Mouse (Mus musculus) induced T-regulatory cell, adult 2 months (primary cell): ENCODE measurements around the gene Crip1.

Experiments
- DNase-seq: peaks from one replicate; pipeline ENCODE4 v3.0.0-alpha.2; 2012; ENCODE audit warnings: low read depth

The Crip1 gene

DNA sequence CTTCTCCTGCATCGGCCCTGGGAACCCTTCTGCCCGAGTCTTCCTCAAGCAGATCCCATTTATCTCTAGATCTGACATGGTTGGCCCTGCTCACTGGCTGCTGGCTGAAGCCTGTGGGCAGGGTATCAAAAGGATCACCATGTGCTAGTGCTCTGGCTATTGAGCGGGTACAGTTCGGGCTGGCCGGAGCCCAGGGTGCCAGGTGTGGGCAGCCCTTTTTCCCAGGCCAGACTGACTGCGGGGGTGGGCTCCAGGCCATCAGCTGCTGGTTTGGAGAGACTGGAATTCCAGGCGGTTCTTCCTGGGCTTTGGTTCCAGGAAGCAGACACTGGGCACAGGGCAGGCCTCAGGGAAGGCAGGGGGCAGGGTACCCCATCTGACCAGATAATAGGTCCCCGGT lies 1.4 kb downstream of the Crip1 start:
- DNase-seq, result no peak

DNA sequence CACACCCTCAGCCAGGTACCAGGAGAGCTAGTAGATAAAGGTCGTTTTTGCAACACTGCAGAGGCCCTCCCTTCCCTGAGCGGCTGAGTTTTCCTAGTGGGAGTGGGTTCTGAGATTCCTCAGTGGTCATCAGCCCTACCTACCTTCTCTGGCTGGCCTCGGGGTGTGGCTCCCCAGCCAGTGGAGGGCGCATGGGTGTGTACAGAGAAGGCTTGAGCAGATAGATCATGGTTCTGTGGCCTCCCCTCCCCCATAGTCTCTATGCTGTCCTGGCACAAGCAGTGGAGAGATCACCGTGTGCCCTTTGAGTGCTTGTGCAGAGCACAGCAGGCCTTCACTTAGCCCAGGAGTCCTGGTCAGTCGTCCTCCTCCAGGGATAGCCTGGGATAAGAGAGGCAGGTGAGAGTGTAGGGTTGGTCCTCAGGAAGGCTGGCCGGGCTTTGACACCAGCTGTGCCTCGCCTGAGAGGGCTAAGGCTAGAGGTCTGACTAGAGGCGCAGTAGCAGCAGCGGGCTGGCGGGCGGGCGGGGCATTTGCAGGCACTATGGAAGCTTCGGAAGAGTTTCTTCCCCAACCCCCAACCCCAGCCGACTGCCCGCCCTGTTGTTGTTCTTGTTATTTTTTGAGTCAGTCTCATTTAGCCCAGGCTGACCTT lies 2.4 kb downstream of the Crip1 start:
- peak; percentile 80 for DNase-seq

DNA sequence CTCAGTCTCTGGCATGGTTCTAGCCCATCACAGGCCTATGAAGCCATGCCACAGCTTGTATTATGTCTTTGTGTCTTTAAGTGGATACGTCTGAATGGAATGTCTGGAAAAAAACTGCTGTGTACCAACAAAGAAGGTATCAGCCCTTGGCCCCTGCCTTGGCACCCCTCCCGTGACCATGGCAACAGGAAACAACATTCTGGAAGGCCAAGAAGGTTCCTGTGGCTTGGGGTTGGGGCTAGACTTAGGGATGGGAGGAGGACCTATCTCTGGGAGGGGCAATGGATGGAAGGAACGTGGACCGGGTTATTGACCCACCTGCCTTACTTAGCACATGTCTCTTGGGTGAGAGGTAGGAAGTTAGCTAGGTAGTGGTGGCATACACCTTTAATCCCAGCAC lies 3.2 kb downstream of the Crip1 start:
- peak; percentile 67 for DNase-seq

DNA sequence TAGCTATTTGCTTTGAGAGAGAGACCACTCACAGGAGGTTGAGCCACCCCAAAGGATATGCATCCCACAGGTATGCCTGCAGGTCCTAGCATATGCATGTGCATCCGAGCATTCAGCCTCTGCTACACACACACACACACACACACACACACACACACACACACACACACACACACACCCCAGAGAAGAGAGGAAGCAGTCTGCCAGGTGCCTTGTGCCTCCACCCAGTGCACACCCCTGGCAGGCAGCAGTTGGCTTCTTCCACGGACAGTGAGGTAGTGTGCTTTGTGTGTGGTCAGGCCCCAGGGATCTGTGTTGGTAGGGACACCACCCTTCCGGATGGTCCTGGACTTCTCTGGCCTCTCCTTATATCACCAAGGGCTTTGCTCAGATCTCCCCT lies 3.8 kb downstream of the Crip1 start:
- peak; percentile 59 for DNase-seq

DNA sequence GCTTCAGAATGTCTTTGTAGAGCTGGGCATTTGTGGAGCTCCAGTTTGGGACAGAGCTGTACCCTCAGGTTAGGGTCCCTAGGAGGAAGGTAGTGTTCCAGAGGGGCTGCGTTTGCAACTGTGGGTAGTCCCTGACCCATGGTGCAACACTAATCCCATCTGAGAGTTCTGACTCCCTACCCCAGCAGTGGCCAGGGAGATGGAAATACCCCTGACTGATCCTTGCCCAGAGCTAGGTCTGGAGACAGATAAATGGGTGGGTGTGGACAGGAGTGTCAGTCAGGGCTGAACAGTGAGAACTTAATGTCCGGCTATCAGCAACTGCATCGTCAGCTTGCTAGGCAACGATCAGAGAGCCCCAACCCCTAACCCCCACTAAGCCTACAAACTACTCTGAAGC lies 4.5 kb downstream of the Crip1 start:
- no peak for DNase-seq

DNA sequence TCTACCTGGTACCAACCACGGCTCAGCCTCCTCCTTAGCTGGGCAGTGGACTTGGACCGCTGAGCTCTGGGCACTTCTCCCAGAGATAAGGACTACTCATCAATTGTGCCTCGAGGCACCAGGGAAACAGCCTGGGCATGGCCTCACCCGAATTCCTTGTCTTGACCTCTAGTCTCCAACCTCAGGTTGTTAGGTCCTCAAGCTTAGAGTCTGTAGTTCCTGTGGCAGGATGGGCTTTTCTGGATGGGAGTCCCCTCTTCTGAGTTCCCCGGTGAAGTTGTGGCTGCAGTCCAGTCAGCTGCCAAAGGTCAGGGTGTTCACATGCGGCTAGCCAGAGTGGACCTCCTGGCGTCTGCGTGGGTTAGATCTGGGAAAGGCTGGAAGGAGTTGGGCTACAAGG lies 4.9 kb downstream of the Crip1 start:
- peak; percentile 47 for DNase-seq

DNA sequence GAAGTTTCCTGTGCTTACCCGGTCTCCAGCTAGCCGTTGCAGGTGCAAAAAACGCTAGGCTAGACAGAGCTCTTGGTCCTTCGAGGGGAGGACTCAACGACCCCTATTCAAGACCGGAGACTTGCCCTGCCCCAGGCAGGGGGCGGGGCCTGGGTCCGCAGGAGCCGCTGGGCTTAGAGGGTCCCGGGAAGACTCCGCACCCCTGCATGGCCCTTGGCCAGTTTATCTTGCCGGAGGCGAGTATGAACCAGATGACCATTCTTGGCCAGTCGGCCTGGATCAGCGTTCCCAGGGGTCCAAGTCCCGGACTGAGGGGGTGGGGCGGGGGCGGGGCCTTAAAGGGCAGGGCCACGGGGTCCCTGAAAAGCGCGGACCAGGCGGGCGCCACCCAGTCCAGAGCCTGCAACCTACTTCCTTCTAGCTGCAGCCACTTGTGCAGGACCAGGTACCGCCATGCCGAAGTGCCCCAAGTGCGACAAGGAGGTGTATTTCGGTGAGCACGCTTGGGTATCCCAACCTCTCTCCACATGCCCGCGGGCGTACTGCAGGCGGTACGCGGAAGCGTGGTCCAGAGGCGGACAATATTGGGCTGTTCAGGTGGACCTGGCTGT lies 5.7 kb downstream of the Crip1 start:
- DNase-seq, result peak; percentile 78

DNA sequence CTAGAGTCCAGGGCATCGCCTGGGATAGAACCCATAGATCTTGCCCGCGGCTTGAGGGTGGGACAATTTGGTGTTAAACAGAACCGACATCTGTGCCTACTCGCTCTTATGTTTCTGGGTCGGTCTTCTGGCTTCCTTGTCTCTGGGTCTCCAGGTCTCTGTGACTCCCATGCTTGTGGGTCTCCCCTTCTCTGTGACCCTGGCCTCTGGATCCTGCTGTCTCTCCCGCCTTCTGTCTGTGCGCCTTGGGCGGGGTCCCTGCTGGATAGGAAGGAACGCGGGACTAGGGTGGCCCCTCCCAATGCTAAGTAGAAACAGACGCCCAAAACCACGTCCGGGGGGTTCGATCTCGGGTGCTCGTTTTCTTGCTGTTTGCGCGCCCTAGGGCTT lies 6.2 kb downstream of the Crip1 start:
- DNase-seq, result peak; percentile 88

DNA sequence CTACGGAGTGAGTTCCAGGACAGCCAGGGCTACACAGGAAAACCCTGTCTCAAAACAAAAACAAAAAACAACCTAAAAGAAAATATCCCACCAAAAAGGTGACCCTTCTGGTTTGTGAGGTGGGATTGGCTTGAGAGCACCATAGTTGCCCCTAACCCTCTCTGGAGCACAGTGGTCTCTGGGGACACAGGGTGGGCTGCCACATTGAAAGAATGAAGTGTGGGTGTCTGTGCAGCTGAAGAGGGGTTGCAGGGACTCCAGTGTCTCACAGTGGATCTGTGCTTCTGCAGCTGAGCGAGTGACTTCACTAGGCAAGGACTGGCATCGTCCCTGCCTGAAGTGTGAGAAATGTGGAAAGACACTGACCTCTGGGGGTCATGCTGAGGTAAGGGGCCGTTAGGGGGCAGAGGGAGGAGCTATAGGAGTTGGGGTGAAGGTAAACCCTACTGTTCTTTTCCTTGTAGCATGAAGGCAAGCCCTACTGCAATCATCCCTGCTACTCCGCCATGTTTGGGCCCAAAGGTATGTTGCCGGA lies 6.9 kb downstream of the Crip1 start:
- peak; percentile 59 for DNase-seq

DNA sequence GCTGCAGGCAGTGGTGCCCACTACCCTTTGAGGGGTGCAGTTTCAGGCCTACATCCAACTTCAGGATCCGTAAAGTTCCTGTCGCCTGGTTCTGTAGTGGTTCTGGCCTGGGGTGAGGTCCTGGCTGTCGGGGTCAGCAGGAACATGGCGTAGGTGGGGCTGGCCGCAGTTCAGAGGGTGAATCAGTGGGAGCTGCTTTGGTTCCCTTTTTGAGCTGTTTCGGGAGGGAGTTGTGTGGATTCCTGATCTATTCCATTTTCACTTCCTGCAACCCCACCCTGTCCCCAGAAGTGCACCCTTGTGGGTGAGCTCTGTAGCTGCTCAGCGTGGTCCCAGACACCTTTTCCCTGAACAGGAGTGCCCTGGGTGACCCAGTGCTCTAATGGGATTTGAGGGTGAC lies 7.9 kb downstream of the Crip1 start:
- DNase-seq, result no peak

DNA sequence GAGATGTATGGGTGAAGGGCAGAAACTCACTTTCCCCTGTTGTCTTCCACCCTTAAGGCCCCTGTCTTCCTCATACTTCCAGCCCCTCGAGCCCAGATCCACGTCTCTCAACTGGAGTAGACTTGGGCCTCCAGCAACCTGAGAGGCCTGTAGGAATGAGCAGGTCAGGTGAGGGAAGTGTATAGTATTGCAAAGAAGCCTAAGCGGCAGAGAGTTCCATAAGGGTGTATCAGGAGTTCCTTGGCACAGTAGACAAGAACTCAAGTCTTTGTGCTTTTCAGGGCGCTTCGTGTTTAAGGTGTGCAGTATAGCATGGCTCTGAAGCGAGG lies 8.6 kb downstream of the Crip1 start:
- DNase-seq, result no peak

DNA sequence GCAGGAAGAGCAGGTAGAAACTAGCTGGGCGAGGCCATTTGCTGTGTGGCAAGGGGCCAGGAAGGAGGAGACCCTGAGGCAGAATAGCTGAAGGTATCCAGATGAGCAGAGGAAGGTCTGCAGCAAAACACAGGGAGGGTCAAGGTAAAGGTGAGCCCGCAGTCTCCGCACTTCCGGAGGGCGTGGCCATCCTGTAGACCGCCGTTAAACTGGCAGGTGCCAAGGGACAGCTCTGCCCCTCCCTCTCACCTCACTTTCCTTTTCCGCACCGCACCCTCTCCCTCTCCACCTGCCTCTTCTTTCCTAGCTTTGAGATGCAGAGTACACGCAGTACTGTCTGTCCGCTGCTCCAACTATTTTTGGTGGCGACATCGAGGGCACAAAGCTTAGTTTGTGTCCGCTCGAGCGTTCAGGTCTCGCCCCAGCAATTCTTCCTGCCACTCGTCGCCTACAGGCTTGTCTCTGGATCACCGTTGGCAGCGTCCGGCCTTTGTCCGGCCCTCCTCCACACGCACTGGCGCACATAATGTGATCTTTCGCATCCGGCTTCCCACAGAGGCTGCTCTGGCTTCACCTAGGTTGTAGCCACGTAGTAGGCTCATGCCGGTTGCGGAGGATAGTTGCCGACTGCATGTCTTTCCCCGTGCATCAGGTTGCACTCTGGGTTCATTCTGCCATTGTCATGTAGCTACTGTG lies 9.1 kb downstream of the Crip1 start:
- DNase-seq, result peak; percentile 88

DNA sequence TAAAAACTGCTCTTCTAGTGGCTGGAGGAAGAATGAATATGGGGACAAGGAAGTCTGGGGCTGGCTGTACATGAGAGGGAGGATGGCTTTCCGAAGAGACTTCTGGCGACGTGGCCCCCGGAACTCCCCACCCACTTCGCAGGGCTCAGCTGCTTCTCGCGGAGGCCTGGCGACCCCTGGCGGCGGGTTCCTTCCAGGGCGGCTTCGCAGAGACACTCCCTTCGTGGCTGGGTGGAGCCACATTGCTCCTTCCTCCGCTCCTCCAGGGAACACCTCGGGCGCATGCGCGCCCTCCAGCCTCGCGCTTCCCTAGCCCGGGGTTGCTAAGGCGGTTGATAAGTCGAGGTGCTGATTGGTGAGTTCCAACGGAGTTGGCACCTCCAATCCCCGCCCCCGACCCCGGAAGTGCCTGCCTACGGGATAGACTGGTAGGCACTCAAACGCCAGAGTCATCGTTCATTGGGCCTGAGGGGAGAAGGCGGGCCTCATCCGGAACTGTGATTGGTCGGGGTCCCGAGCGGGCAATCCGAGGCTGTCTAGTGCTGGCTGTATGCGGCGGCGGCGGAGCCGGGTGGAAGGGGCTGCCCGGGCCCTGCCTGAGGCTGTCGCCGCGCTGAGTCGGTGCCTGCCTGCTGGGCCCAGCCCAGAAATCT lies 9.9 kb downstream of the Crip1 start, which contains the start of gene Tedc1:
Gene Tedc1 (plus strand): TSS at position 535 of the 653 bp plus-strand sequence.
- peak; percentile 99 for DNase-seq

DNA sequence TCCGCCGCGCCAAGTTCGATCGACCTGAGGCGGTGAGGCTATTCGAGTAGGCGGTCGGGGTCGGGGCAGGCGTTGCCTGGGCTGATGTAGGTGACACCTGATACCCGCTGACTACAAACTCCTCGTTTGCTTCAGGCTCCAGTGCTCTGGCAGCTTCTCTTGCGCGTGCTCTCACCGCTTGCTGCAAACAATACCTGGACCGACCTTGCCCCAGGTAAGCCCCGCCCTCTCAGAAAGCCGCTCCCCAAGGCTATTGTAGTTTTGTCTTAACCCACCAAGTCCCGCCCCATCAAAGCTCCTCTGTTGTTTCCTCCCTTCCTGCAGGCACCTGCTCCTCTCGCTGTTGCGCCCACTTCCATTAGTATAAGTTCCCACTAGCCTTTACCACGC lies 10.4 kb downstream of the Crip1 start:
- peak; percentile 81 for DNase-seq

DNA sequence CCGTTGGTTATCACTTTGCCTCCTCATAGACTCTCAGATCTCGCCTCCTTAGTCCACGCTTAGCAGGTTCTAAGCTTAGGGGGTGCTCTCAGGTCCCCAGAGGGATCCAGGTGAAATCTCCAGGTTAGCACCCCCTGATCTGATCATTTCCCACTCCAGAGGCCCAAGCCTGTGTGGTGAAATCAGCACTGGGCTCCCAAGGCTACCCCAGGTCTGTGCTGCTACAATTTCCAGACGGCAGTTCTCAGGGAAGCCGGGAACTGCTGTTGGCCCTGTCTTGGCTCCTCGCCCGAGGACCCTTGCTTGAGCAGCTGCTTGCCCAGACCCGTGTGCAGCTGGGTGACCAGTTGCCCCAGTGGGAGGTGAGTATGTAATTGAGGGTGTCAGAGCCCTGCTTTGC lies 10.9 kb downstream of the Crip1 start:
- DNase-seq, result no peak

DNA sequence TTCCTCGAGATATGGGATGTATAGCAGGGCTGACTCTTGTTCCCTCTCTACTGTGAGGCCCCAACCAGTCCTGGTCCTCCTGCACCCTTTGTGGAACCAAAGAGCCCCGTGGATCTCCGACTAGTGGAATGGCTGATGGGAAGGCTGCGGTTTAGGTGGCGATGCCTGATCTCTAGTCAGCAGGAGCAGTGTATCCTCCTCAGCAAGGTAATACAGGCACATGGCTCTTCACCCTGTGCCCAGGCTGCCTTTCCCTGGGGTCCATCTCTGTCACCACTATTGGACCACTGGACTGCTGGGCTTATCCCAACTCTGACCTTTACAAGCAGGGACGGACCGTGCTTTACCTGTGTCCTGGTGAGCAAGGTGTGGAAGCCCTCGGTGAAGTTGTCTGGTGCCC lies 11.4 kb downstream of the Crip1 start:
- no peak for DNase-seq

DNA sequence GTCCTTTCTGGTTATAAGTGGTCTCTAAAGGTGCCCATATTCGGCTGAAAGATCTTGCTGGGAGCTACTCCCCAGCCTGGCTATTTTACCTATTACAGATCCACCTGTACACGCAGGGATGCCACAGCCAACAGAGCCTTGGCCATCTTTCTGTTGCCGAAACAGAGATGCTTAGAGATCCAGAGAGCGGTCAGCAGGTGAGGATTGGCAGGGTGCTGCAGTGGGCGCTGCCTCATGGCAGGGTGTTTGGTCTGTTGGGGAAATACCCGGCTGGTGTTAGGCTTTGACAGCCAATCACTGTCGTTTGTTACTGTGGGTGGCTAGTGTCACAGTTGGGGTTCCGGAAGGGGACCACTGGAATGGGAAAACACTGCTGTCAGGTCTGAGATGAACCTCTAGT lies 11.9 kb downstream of the Crip1 start:
- DNase-seq, result no peak

DNA sequence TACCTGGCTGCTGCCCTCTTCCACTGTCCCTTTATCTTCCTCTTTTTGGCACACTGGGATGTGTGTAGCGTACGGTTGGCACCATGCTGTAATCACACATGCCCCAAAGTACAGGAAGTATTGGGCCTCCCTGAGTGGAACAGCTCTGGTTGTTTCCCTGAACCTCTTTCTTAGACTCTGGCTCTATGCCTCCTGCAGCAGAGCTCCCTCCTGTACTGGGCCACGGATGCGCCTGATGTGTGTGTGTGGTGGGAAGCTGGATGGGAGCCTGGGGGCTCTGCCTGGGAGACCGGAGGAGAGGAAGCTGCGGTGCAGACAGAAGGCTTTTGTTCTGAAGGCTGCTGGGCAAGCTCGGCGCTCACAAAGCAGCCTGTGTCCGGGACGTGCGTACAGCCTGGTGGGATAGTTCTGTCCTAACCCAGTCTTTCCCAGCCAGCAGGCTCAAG lies 17.5 kb downstream of the Crip1 start:
- no peak for DNase-seq

DNA sequence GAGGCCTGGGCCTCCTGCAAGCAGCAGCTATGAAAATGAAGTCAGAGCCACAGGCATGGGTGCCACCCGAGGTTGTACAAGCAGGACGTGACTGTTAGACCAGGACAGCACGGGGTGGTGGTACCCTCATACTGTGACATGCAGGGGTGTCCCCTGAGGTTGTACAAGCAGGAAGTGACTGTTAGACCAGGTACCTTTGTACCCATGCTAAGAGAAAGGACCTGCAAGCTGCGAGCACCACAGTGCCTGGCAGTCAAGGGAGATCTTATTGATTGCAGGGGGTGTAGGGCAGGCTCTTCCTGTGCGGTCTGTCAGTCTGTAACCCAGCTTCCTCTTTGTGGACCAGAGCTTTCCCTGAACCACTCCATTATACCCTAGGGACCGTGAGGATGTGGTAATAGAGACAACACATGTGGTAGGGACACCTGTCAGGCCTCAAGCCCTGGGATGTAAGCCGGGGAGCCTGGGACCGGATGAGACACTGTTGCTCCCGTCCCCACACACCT lies 22.0 kb downstream of the Crip1 start:
- peak; percentile 79 for DNase-seq

DNA sequence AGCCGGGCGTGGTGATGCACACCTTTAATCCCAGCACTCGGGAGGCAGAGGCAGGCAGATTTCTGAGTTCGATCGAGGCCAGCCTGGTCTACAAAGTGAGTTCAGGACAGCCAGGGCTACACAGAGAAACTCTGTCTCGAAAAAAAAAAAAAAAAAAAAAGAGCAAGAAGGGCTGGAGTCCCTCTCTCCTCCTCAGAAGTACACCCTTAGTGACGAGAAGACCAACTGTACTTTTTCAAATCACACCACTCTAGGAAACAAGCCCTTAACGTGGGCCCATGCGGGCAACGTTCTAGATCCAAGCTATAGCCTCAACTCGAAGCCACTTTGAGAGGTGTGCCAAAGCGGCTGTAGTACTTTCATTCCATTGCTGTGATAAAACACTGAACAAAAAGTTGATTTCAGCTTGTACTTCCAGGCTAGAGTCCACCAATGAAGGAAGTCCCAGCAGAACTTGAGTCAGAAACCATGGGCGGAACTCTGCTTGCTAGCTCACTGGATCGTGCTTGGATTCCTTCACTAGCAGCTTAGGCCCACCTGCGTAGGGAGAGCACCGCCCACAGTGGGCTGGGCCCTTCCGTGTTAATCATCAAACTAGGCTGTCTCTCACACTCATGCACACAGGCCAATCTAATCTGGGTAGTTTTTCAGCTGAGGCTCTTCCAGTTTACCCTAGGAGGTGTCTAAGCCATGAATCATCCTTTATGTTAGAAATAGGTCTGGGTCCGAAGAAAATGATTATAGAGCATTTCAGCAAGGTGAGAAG lies 31.0 kb downstream of the Crip1 start:
- DNase-seq, result no peak

DNA sequence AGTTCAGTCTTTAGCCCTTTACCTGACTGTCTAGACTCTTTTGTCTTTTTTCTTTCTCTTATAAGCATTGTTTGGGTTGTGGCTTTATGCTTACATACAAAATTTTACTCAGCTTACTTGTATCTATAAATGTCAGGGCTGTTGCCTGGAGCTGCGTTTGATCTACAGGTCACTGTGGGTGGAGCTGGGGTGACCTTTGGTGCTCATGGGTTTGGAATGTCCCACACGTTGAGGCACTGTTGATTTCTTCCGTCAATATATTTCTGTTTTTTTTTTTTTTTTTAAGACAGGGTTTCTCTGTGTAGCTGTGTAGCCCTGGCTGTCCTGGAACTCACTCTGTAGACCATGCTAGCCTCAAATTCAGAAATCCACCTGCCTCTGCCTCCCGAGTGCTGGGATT lies 34.9 kb downstream of the Crip1 start:
- no peak for DNase-seq

DNA sequence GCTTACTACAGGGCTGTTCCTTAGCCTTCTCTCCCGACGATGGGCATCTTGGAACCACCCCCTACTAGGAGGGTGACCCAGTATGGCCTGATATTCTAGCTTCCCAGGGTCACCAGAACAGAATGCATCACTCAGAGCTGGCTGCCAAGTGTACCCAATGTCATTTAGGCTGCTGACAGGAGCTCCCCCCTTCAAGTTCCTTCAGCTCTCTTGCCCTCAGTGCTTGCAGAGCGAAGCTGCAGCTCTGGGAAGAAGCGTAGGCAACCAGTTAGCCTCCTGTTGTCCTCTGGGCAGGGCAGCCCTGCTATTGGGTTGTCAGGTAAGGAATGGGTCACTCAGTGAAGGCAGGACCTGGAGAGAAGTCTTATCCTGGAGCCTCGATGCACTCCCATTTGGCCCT lies 38.8 kb downstream of the Crip1 start:
- DNase-seq, result no peak
